Mouse (Mus musculus): ENCODE data around the gene Slc34a1. TPM values are rescaled to one million over a fixed set of nuclear protein-coding genes. Genes with fewer than 3 reads are reported as not detected.

Gene Slc34a1
- total RNA-seq, 2 experiments from 2014 or later: not detected

GRCm38 (mm10) chr13:55465184-55465583, 67.2 kb downstream of the Slc34a1 start:
- ATAC-seq (replicated peaks; ENCODE audit: low FRiP score, low TSS enrichment, poor library complexity, severe bottlenecking): no peak

Other genes starting within 250 kb of the Slc34a1 start
- gene Fgfr4, start 245.5 kb upstream of the Slc34a1 start, total RNA-seq (2014; fragmentation: Nextera tagmentation): not detected in 2 replicates
- not detected in 2 replicates for gene Fgfr4, start 245.5 kb upstream of the Slc34a1 start, total RNA-seq (2017)
- 99.4 and 139 TPM in 2 replicates for gene Nsd1, start 188.4 kb upstream of the Slc34a1 start, total RNA-seq (2014; fragmentation: Nextera tagmentation)
- gene Nsd1, start 188.4 kb upstream of the Slc34a1 start, total RNA-seq (2017): 77.3 and 94.1 TPM in 2 replicates
- gene Prelid1, start 77.7 kb upstream of the Slc34a1 start, total RNA-seq (2014; fragmentation: Nextera tagmentation): 173 and 220 TPM in 2 replicates
- 71.2 and 80.5 TPM in 2 replicates for gene Prelid1, start 77.7 kb upstream of the Slc34a1 start, total RNA-seq (2017)
- gene Rab24, start 76.2 kb upstream of the Slc34a1 start, total RNA-seq (2014; fragmentation: Nextera tagmentation): 88.0 and 120 TPM in 2 replicates
- 13.0 and 30.0 TPM in 2 replicates for gene Rab24, start 76.2 kb upstream of the Slc34a1 start, total RNA-seq (2017)
- 9.9 TPM in 1 of 2 replicates, not detected in the other for gene Mxd3, start 68.4 kb upstream of the Slc34a1 start, total RNA-seq (2014; fragmentation: Nextera tagmentation)
- 3.6 and 5.0 TPM in 2 replicates for gene Mxd3, start 68.4 kb upstream of the Slc34a1 start, total RNA-seq (2017)
- gene Lman2, start 35.4 kb upstream of the Slc34a1 start, total RNA-seq (2014; fragmentation: Nextera tagmentation): 110 and 122 TPM in 2 replicates
- 75.6 and 91.9 TPM in 2 replicates for gene Lman2, start 35.4 kb upstream of the Slc34a1 start, total RNA-seq (2017)
- 6.9 and 11.9 TPM in 2 replicates for gene Rgs14, start 28.5 kb upstream of the Slc34a1 start, total RNA-seq (2014; fragmentation: Nextera tagmentation)
- 1.8 and 3.2 TPM in 2 replicates for gene Rgs14, start 28.5 kb upstream of the Slc34a1 start, total RNA-seq (2017)
- not detected in 2 replicates for gene Pfn3, start 17.0 kb downstream of the Slc34a1 start, total RNA-seq (2014; fragmentation: Nextera tagmentation)
- not detected in 2 replicates for gene Pfn3, start 17.0 kb downstream of the Slc34a1 start, total RNA-seq (2017)
- gene F12, start 28.6 kb downstream of the Slc34a1 start, total RNA-seq (2014; fragmentation: Nextera tagmentation): not detected in 2 replicates
- not detected in 2 replicates for gene F12, start 28.6 kb downstream of the Slc34a1 start, total RNA-seq (2017)
- gene Grk6, start 46.9 kb downstream of the Slc34a1 start, total RNA-seq (2014; fragmentation: Nextera tagmentation): 61.4 and 80.6 TPM in 2 replicates
- 67.7 and 82.4 TPM in 2 replicates for gene Grk6, start 46.9 kb downstream of the Slc34a1 start, total RNA-seq (2017)
- gene Prr7, start 66.1 kb downstream of the Slc34a1 start, total RNA-seq (2014; fragmentation: Nextera tagmentation): not detected in 2 replicates
- not detected in 2 replicates for gene Prr7, start 66.1 kb downstream of the Slc34a1 start, total RNA-seq (2017)
- gene Dbn1, start 89.9 kb downstream of the Slc34a1 start, total RNA-seq (2014; fragmentation: Nextera tagmentation): 0.84 TPM in 1 of 2 replicates, not detected in the other
- 2.4 TPM in 1 of 2 replicates, not detected in the other for gene Dbn1, start 89.9 kb downstream of the Slc34a1 start, total RNA-seq (2017)
- gene Pdlim7, start 115.5 kb downstream of the Slc34a1 start, total RNA-seq (2014; fragmentation: Nextera tagmentation): 11.5 and 13.2 TPM in 2 replicates
- gene Pdlim7, start 115.5 kb downstream of the Slc34a1 start, total RNA-seq (2017): 3.0 and 4.3 TPM in 2 replicates
- gene Dok3, start 131.1 kb downstream of the Slc34a1 start, total RNA-seq (2014; fragmentation: Nextera tagmentation): 1.5 and 2.2 TPM in 2 replicates
- gene Dok3, start 131.1 kb downstream of the Slc34a1 start, total RNA-seq (2017): 1.8 and 2.9 TPM in 2 replicates
- 55.0 and 56.4 TPM in 2 replicates for gene Ddx41, start 138.5 kb downstream of the Slc34a1 start, total RNA-seq (2014; fragmentation: Nextera tagmentation)
- gene Ddx41, start 138.5 kb downstream of the Slc34a1 start, total RNA-seq (2017): 58.9 and 64.3 TPM in 2 replicates
- gene Fam193b, start 172.9 kb downstream of the Slc34a1 start, total RNA-seq (2014; fragmentation: Nextera tagmentation): 49.7 and 72.9 TPM in 2 replicates
- 17.9 and 22.9 TPM in 2 replicates for gene Fam193b, start 172.9 kb downstream of the Slc34a1 start, total RNA-seq (2017)
- 65.7 and 68.8 TPM in 2 replicates for gene Tmed9, start 175.5 kb downstream of the Slc34a1 start, total RNA-seq (2014; fragmentation: Nextera tagmentation)
- 145 and 158 TPM in 2 replicates for gene Tmed9, start 175.5 kb downstream of the Slc34a1 start, total RNA-seq (2017)
- gene B4galt7, start 201.7 kb downstream of the Slc34a1 start, total RNA-seq (2014; fragmentation: Nextera tagmentation): 8.2 and 9.4 TPM in 2 replicates
- gene B4galt7, start 201.7 kb downstream of the Slc34a1 start, total RNA-seq (2017): 9.8 and 16.3 TPM in 2 replicates
- 60.6 and 73.2 TPM in 2 replicates for gene Caml, start 224.8 kb downstream of the Slc34a1 start, total RNA-seq (2014; fragmentation: Nextera tagmentation)
- gene Caml, start 224.8 kb downstream of the Slc34a1 start, total RNA-seq (2017): 57.7 and 60.8 TPM in 2 replicates
- gene Ddx46, start 236.8 kb downstream of the Slc34a1 start, total RNA-seq (2014; fragmentation: Nextera tagmentation): 87.1 and 100 TPM in 2 replicates
- gene Ddx46, start 236.8 kb downstream of the Slc34a1 start, total RNA-seq (2017): 131 and 141 TPM in 2 replicates

All from megakaryocyte-erythroid progenitor cell, adult 5-6 weeks (primary cell).